In genomic region chr11:35979733-35980410, GRCm38 (mm10) we compare ENCODE assay signal across 8 mouse cellular contexts. TPM values are rescaled to one million over a fixed set of nuclear protein-coding genes. Genes with fewer than 3 reads are reported as not detected.
DNase-seq lines count a peak whose midpoint lies in the region; ATAC-seq and TF ChIP-seq lines count a peak whose summit lies in the region.

No protein-coding gene starts in this region.

- peaks cover 6% of the 10 kb centered on the region; the same call in 1 of the 2 replicates for H3K4me1 ChIP-seq in thymus, adult 2 months (replicated peaks; ENCODE audit: control insufficient read depth, insufficient read depth, low read length)
- peaks cover 8% of the 10 kb centered on the region; the same call in 1 of the 2 replicates for H3K4me1 ChIP-seq in hindbrain, embryonic 11.5 days (replicated peaks; ENCODE audit: control insufficient read depth, insufficient read depth, low read length)
- peaks cover 7% of the 10 kb centered on the region; the same call in 1 of the 2 replicates for H3K4me1 ChIP-seq in liver, embryonic 13.5 days (replicated peaks)
- H3K4me1 ChIP-seq in stomach, embryonic 15.5 days, result peaks cover 8% of the 10 kb centered on the region; the same call in 1 of the 2 replicates

- H3K9ac ChIP-seq in hindbrain, embryonic 11.5 days (ENCODE audit: low read depth, low read length), result peak overlapping the region; percentile 83
- H3K9ac ChIP-seq in liver, embryonic 13.5 days, result peak overlapping the region; percentile 60
- peak overlapping the region; percentile 54 for H3K9ac ChIP-seq in stomach, embryonic 15.5 days

- H3K9me3 ChIP-seq in hindbrain, embryonic 11.5 days (ENCODE audit: control insufficient read depth, low read length), result no peaks in the 10 kb centered on the region
- H3K9me3 ChIP-seq in liver, embryonic 13.5 days (replicated peaks), result no peaks in the 10 kb centered on the region
- H3K9me3 ChIP-seq in stomach, embryonic 15.5 days, result no peaks in the 10 kb centered on the region

- peak; percentile 54 for DNase-seq in adrenal gland, postnatal 14 days
- DNase-seq in adrenal gland, adult 18-20 months (ENCODE audit: low spot score in 2 of 2), result no peak
- no peak for DNase-seq in thymus, adult 2 months
- DNase-seq in thymus, postnatal 36 days, result no peak
- peak; percentile 63 for DNase-seq in hindbrain, embryonic 11.5 days (ENCODE audit: low spot score)
- no peak for DNase-seq in liver, embryonic 13.5 days
- DNase-seq in thymus, adult 18-20 months, result no peak

- no peak overlapping the region for H3K27ac ChIP-seq in thymus, adult 2 months (ENCODE audit: control insufficient read depth, insufficient read depth, low read length)
- peak overlapping the region; percentile 13; the same call in 1 of the 2 replicates for H3K27ac ChIP-seq in hindbrain, embryonic 11.5 days (ENCODE audit: low read depth, low read length)
- no peak overlapping the region for H3K27ac ChIP-seq in liver, embryonic 13.5 days
- H3K27ac ChIP-seq in stomach, embryonic 15.5 days, result peak overlapping the region; percentile 67

- H3K27me3 ChIP-seq in thymus, adult 2 months (ENCODE audit: control insufficient read depth, insufficient read depth, low read length), result peaks cover 13% of the 10 kb centered on the region
- H3K27me3 ChIP-seq in hindbrain, embryonic 11.5 days (ENCODE audit: control insufficient read depth, insufficient read depth, low read length), result no peaks in the 10 kb centered on the region; the same call in 1 of the 2 replicates
- H3K27me3 ChIP-seq in liver, embryonic 13.5 days, result peaks cover 63% of the 10 kb centered on the region
- 0 out of 2 replicates have a peak, but pooled peaks cover 5% of the 10 kb centered on the region for H3K27me3 ChIP-seq in stomach, embryonic 15.5 days (replicated peaks)

- H3K36me3 ChIP-seq in thymus, adult 2 months (ENCODE audit: control insufficient read depth, insufficient read depth, low read length), result no peaks in the 10 kb centered on the region
- no peaks in the 10 kb centered on the region for H3K36me3 ChIP-seq in hindbrain, embryonic 11.5 days (ENCODE audit: control insufficient read depth, insufficient read depth, low read length)
- H3K36me3 ChIP-seq in liver, embryonic 13.5 days, result no peaks in the 10 kb centered on the region
- no peaks in the 10 kb centered on the region for H3K36me3 ChIP-seq in stomach, embryonic 15.5 days

- peak overlapping the region; percentile 91 for H3K4me2 ChIP-seq in hindbrain, embryonic 11.5 days (replicated peaks; ENCODE audit: low read depth, low read length)
- H3K4me2 ChIP-seq in liver, embryonic 13.5 days, result peak overlapping the region; percentile 55
- H3K4me2 ChIP-seq in stomach, embryonic 15.5 days, result peak overlapping the region; percentile 85

- no peak for TF ChIP-seq POLR2A in thymus, adult 2 months (IDR thresholded peaks at IDR 0.05; ENCODE audit: control insufficient read depth, extremely low read depth, insufficient read depth, low read length, poor library complexity)

- peak; percentile 68 for ATAC-seq in hindbrain, embryonic 11.5 days (ENCODE audit: low FRiP score)
- peak; percentile 30 for ATAC-seq in liver, embryonic 13.5 days (ENCODE audit: low read depth)
- ATAC-seq in stomach, embryonic 15.5 days (ENCODE audit: insufficient read depth, low FRiP score, low read depth), result peak; percentile 37; the same call in 1 of the 2 replicates

- 6% methylated on average over 45 of the region's 66 CpGs for WGBS in thymus, adult 2 months
- under 1% methylated on average over 36 of the region's 66 CpGs for WGBS in hindbrain, embryonic 11.5 days
- 1% methylated on average over 60 of the region's 66 CpGs for WGBS in liver, embryonic 13.5 days (ENCODE audit: insufficient replicate concordance)
- 1% methylated on average over 49 of the region's 66 CpGs for WGBS in stomach, embryonic 15.5 days

- TF ChIP-seq CTCF in thymus, adult 2 months (IDR thresholded peaks at IDR 0.05; ENCODE audit: borderline replicate concordance, control insufficient read depth, extremely low read depth, insufficient read depth, low read length, poor library complexity), result no peak

- peak overlapping the region; percentile 20 for H3K4me3 ChIP-seq in thymus, adult 2 months (ENCODE audit: control insufficient read depth, insufficient read depth, low read length)
- H3K4me3 ChIP-seq in hindbrain, embryonic 11.5 days (ENCODE audit: low read depth, low read length), result peak overlapping the region; percentile 76
- peak overlapping the region; percentile 59 for H3K4me3 ChIP-seq in liver, embryonic 13.5 days (replicated peaks)
- H3K4me3 ChIP-seq in stomach, embryonic 15.5 days (replicated peaks), result peak overlapping the region; percentile 66

RNA-seq across cellular contexts. Expression of gene Wwc1, which starts 0.5 kb away (rescaled TPM):
- total RNA-seq in adrenal gland, postnatal 14 days (2021), result 38.7 and 52.9 TPM in 2 replicates
- total RNA-seq in adrenal gland, adult 18-20 months (2021), result 10 to 100 TPM; 64.0 to 84.7 TPM
- 2.2 and 3.5 TPM in 2 replicates for polyA plus RNA-seq in thymus, adult 2 months (2012; rRNA removed)
- 7.0 and 8.5 TPM in 2 replicates for polyA plus RNA-seq in hindbrain, embryonic 11.5 days (2014; fragmentation: Nextera tagmentation; extraction: Ambion mirVana)
- polyA plus RNA-seq in liver, embryonic 13.5 days (2015; fragmentation: Nextera tagmentation; extraction: Ambion mirVana), result 0.86 and 0.95 TPM in 2 replicates
- polyA plus RNA-seq in stomach, embryonic 15.5 days (2015; fragmentation: Nextera tagmentation; extraction: Ambion mirVana), result 10.9 and 12.6 TPM in 2 replicates

Comparison
In these comparisons a context has a peak if more than half of its experiments do, and no peak if none do; other contexts are left out.
1. DNase-seq: peak in adrenal gland, postnatal 14 days (single experiment) and hindbrain, embryonic 11.5 days (single experiment); none in adrenal gland, adult 18-20 months (0 of 2), thymus, adult 2 months (single experiment), thymus, postnatal 36 days (0 of 2), liver, embryonic 13.5 days (single experiment) and thymus, adult 18-20 months (0 of 2).
2. H3K27ac ChIP-seq: peak in hindbrain, embryonic 11.5 days (single experiment) and stomach, embryonic 15.5 days (single experiment); none in thymus, adult 2 months (single experiment) and liver, embryonic 13.5 days (single experiment).
3. H3K4me3 ChIP-seq: peak in every context shown above with its lines; median percentile 76 in hindbrain, embryonic 11.5 days; 66 in stomach, embryonic 15.5 days; 59 in liver, embryonic 13.5 days; 20 in thymus, adult 2 months.
4. Peak in every context shown above with its lines, with median percentiles within 50 percentile points of each other: ATAC-seq, H3K4me2 ChIP-seq and H3K9ac ChIP-seq.